Mouse (Mus musculus) stomach, embryonic 14.5 days (tissue): ENCODE results near the gene Tescl. TPM values are rescaled to one million over a fixed set of nuclear protein-coding genes. Genes with fewer than 3 reads are reported as not detected.

Experiments used
- ATAC-seq: fragments of 200-750 bp; cut with Nextera tagmentation; 2 replicates; pipeline ENCODE4 v1.8.0; 2017; ENCODE audit warnings: low read depth, moderate TSS enrichment; ENCODE audit not compliant: insufficient number of reproducible peaks, insufficient read depth, low FRiP score
- H3K27ac ChIP-seq: fragments of 300-500 bp; sonication (generic); 2 replicates; pipeline ENCODE4 v1.5.1; 2014; ENCODE audit warnings: mild to moderate bottlenecking, low read length, moderate library complexity, mixed read lengths
- H3K27me3 ChIP-seq: fragments of 300-500 bp; sonication (generic); 2 replicates; pipeline ENCODE4 v1.6.1; 2014; ENCODE audit warnings: low read length, control low read depth, mixed read lengths; ENCODE audit not compliant: control insufficient read depth, insufficient read depth
- H3K36me3 ChIP-seq: fragments of 300-500 bp; sonication (generic); 2 replicates; pipeline ENCODE4 v1.6.1; 2014; ENCODE audit warnings: mild to moderate bottlenecking, control low read depth, low read length, moderate library complexity, mixed read lengths; ENCODE audit not compliant: control insufficient read depth, insufficient read depth
- H3K4me1 ChIP-seq: fragments of 300-500 bp; sonication (generic); 2 replicates; pipeline ENCODE4 v1.6.1; 2014; ENCODE audit warnings: low read length, control low read depth, mixed read lengths; ENCODE audit not compliant: control insufficient read depth, insufficient read depth
- H3K4me2 ChIP-seq: fragments of 300-500 bp; sonication (generic); replicated peaks from 2 replicates; pipeline ENCODE4 v1.6.1; 2014; ENCODE audit warnings: low read depth, low read length, control low read depth
- H3K4me3 ChIP-seq: fragments of 300-500 bp; sonication (generic); 2 replicates; pipeline ENCODE4 v1.5.1; 2014; ENCODE audit warnings: low read depth, low read length, control low read depth
- H3K9ac ChIP-seq: fragments of 300-500 bp; sonication (generic); replicated peaks from 2 replicates; pipeline ENCODE4 v1.6.1; 2014; ENCODE audit warnings: low read depth, mild to moderate bottlenecking, control low read depth, low read length, moderate library complexity, mixed read lengths
- H3K9me3 ChIP-seq: fragments of 300-500 bp; sonication (generic); 2 replicates; pipeline ENCODE4 v1.6.1; 2016; ENCODE audit warnings: low read depth, low read length, control low read depth; ENCODE audit not compliant: control insufficient read depth
- WGBS: fragments of 180-500 bp; shearing (Covaris S2); extraction: QIAGEN DNeasy Blood & Tissue Kit; methylation state at CpG from one replicate; pipeline ENCODE4 v1.1.7; 2014; 5-methylcytosine and 5-hydroxymethylcytosine counted together
- polyA plus RNA-seq: library from polyadenylated mRNA; unstranded; fragments of >200 nt; fragmentation: Nextera tagmentation; extraction: Ambion mirVana; gene quantifications from 2 replicates; pipeline ENCODE4 v1.2.1, GENCODE M21; 2014

Tescl gene
- polyA plus RNA-seq, 1 experiment from 2014 or later: 0.41 TPM

GRCm38 (mm10) chr7:24298973-24299708 lies 34.6 kb downstream of the Tescl start:
- Histone ChIP-seq H3K9ac (peak overlapping the region; percentile 74), H3K27me3 (no peaks in the 10 kb centered on the region), H3K4me2 (peak overlapping the region; percentile 74), H3K9me3 (no peaks in the 10 kb centered on the region), H3K4me1 (peaks cover 9% of the 10 kb centered on the region), H3K4me3 (peak overlapping the region; percentile 76), H3K36me3 (peaks cover 29% of the 10 kb centered on the region), H3K27ac (peak overlapping the region; percentile 92)
- ATAC-seq: peak; percentile 90
- under 1% methylated on average over 47 of the region's 47 CpGs for WGBS

GRCm38 (mm10) chr7:24298635-24298972 lies 35.1 kb downstream of the Tescl start:
- Histone ChIP-seq H3K9ac (peak overlapping the region; percentile 74), H3K27me3 (no peaks in the 10 kb centered on the region), H3K4me3 (peak overlapping the region; percentile 76), H3K27ac (peak overlapping the region; percentile 92), H3K36me3 (peaks cover 35% of the 10 kb centered on the region), H3K9me3 (no peaks in the 10 kb centered on the region), H3K4me2 (peak overlapping the region; percentile 74), H3K4me1 (peaks cover 9% of the 10 kb centered on the region)
- WGBS: under 1% methylated on average over 12 of the region's 12 CpGs
- no peak for ATAC-seq

- H3K4me3 ChIP-seq: peak overlapping the region; percentile 76; the same call in 1 of the 2 replicates
- ATAC-seq: no peak
- H3K27me3 ChIP-seq: no peaks in the 10 kb centered on the region
- H3K9ac ChIP-seq: no peak overlapping the region
- peaks cover 9% of the 10 kb centered on the region for H3K4me1 ChIP-seq
- H3K4me2 ChIP-seq: peak overlapping the region; percentile 74
- H3K36me3 ChIP-seq: peaks cover 33% of the 10 kb centered on the region
- H3K27ac ChIP-seq: no peak overlapping the region
- 92% methylated on average over 15 of the region's 15 CpGs for WGBS
- no peaks in the 10 kb centered on the region for H3K9me3 ChIP-seq
These were observed 36.2 kb downstream of the Tescl start for GRCm38 (mm10) chr7:24297361-24298095.

GRCm38 (mm10) chr7:24296386-24296785 lies 37.4 kb downstream of the Tescl start:
- H3K9ac ChIP-seq: no peak overlapping the region
- 92% methylated on average over 7 of the region's 7 CpGs for WGBS
- H3K4me2 ChIP-seq: no peak overlapping the region
- H3K4me3 ChIP-seq: no peak overlapping the region
- H3K4me1 ChIP-seq: peaks cover 9% of the 10 kb centered on the region
- no peaks in the 10 kb centered on the region for H3K9me3 ChIP-seq
- no peak for ATAC-seq
- peaks cover 45% of the 10 kb centered on the region for H3K36me3 ChIP-seq
- H3K27ac ChIP-seq: no peak overlapping the region
- no peaks in the 10 kb centered on the region for H3K27me3 ChIP-seq

GRCm38 (mm10) chr7:24295376-24295775 lies 38.4 kb downstream of the Tescl start:
- no peaks in the 10 kb centered on the region for H3K9me3 ChIP-seq
- 95% methylated on average over 7 of the region's 7 CpGs for WGBS
- H3K27me3 ChIP-seq: no peaks in the 10 kb centered on the region
- H3K9ac ChIP-seq: no peak overlapping the region
- ATAC-seq: no peak
- H3K36me3 ChIP-seq: peaks cover 55% of the 10 kb centered on the region
- no peak overlapping the region for H3K4me3 ChIP-seq
- no peak overlapping the region for H3K4me2 ChIP-seq
- H3K27ac ChIP-seq: no peak overlapping the region
- peaks cover 9% of the 10 kb centered on the region for H3K4me1 ChIP-seq

- H3K27me3 ChIP-seq: no peaks in the 10 kb centered on the region
- no peak overlapping the region for H3K27ac ChIP-seq
- no peak overlapping the region for H3K4me2 ChIP-seq
- H3K9ac ChIP-seq: no peak overlapping the region
- H3K4me1 ChIP-seq: peaks cover 7% of the 10 kb centered on the region
- H3K36me3 ChIP-seq: peaks cover 61% of the 10 kb centered on the region
- no peak for ATAC-seq
- H3K9me3 ChIP-seq: no peaks in the 10 kb centered on the region
- 95% methylated on average over 4 of the region's 4 CpGs for WGBS
- no peak overlapping the region for H3K4me3 ChIP-seq
These were observed 39.0 kb downstream of the Tescl start for GRCm38 (mm10) chr7:24294763-24295162.

GRCm38 (mm10) chr7:24293061-24293851 lies 40.5 kb downstream of the Tescl start:
- Histone ChIP-seq H3K9me3 (no peaks in the 10 kb centered on the region), H3K4me2 (no peak overlapping the region), H3K27ac (no peak overlapping the region), H3K9ac (no peak overlapping the region), H3K4me1 (peaks cover 6% of the 10 kb centered on the region), H3K36me3 (peaks cover 65% of the 10 kb centered on the region), H3K27me3 (no peaks in the 10 kb centered on the region), H3K4me3 (no peak overlapping the region)
- peak; percentile 50; the same call in 1 of the 2 replicates for ATAC-seq
- 74% methylated on average over 12 of the region's 12 CpGs for WGBS

GRCm38 (mm10) chr7:24291387-24292090 lies 42.2 kb downstream of the Tescl start:
- no peak for ATAC-seq

More at GRCm38 (mm10) chr7:24291387-24292090, 42.2 kb downstream of the Tescl start:
- WGBS: 86% methylated on average over 27 of the region's 27 CpGs
- H3K9ac ChIP-seq: no peak overlapping the region
- H3K4me2 ChIP-seq: no peak overlapping the region
- no peak overlapping the region for H3K4me3 ChIP-seq
- no peaks in the 10 kb centered on the region for H3K4me1 ChIP-seq
- no peaks in the 10 kb centered on the region for H3K9me3 ChIP-seq
- H3K27ac ChIP-seq: no peak overlapping the region
- no peaks in the 10 kb centered on the region for H3K27me3 ChIP-seq
- peaks cover 60% of the 10 kb centered on the region for H3K36me3 ChIP-seq
